Mouse (Mus musculus): ENCODE results near the gene Rapsn.

Gene Rapsn

DNA sequence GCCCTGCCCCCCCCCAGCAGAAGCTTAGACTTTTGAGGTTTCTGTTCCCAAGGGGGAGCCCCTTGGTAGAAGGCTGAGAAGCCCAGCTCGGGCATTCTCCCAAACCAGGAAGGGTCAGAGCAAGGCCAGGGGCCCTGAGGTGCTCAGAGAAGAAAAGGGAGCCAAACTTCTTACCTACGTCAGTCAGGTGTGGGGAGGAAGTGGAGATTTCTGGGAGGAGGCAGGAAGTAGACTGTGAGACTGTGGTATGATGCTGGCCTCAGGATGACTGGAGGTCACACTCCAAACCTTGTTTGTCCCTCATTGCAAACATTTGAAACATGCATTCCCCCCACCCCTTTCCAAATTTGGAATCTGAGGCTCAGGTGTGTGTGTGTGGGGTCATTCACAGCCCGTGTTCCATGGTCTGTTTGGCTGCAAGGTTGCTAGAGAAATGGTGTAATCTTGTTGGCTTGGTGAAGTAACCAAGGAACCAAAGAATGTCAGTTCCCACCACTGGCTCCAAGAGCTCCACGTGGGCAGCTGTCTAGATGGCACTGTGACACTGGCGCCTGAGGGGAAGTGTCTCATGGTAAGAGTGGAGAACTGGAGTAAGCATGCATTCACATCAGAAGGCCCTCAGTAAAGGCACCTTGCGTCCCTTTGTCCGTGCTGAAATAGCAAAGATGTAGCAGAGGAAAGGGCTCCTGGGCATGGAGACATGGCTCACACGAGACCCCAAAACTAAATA lies 45.5 kb downstream of the Rapsn start:
- DNase-seq (ENCODE audit: low spot score in 2 of 2) = no peak

DNA sequence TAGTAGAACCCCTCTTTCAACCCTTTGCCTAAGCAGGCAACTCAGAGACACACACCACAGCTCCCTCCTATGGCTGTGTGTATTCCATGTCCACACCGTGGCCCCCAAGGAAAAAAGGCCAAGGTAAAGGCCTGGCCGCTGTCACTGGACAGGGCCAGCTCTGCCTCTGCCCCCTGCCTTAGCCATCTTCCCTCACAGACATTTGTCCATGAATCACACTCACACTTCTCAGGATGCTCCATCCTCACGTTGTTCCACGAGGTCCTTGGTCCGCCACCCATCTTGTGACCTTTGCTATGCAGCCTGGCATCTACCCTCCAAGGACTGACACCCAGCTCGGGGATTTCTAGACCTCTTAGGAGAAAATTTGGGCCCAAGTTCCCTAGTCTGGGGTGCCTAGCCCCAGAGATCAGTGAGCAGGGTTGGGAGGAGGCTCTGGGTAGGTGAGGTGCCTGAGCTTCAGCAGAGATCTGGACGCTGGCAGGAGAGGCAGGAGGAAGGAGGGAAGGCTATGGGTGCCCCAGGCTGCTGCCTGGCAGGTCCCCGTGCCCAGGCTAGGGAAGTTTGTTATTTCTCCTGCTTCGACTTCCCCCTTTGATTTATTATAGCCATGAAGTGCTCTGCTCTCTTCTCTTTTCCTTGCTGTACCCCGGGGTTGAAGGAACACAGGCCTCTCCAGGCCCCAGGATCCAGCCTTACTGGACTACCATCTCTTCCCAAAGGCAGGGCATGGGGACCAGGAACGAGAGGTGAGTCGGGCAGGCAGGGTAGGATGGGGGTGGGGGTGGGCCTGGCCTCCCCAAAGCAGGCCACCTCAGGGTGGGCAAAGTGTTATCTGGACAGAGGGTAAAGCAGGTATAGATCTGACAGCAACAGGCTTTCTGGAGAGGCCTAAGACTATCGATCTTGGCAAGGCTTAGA lies 46.6 kb downstream of the Rapsn start, which contains the start of gene Spi1:
Gene Spi1 (plus strand): TSS at position 616 of the 921 bp plus-strand sequence.
- DNase-seq (ENCODE audit: low spot score in 2 of 2) = no peak

DNA sequence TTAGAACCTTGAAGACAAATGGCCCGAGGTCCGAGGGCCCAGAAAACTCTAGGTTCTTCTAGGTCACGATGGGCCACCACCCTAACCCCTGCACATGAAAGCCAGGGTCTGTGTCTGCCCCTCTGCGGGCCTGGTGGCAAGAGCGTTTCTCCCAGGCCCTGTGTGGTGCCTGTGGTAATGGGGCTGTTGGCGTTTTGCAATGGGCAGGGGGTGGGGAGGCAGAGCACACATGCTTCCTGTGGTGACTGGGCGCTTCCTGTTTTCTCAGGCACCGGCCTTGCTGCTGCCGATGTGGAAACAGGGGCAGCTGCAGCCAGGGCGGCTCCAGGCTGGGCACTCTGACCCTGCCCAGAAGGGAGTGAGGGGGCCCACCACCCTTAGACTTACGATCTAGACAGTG lies 47.4 kb downstream of the Rapsn start:
- DNase-seq (ENCODE audit: low spot score in 2 of 2) = peak; percentile 68 to 78

DNA sequence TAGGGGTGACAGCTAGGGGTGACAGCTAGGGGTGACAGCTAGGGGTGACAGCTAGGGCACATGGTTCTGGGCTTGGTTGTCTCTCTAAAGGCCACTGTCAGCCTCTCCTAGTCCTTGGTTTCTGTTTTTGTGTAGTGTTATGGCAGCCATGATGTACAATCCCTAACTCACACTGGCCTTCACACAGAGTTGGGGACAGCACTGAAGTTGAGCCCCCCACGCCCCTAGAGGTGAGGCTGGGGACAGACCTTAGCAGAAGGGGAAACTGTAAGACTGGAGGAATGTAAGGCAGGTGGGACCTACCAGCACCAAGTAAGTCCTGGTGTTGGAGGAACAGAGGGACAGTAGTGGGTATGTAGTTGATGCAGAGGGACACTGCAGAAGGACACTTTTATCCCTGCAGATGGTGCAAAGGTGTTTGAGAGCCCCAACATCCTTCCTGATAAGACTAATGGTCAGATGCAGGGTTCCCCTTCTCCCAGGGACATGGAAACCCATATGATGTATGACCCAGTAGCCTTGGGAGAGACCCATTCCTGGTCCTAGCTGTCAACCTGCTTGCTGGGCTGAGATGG lies 48.0 kb downstream of the Rapsn start:
- no peak for DNase-seq (ENCODE audit: low spot score in 2 of 2)

DNA sequence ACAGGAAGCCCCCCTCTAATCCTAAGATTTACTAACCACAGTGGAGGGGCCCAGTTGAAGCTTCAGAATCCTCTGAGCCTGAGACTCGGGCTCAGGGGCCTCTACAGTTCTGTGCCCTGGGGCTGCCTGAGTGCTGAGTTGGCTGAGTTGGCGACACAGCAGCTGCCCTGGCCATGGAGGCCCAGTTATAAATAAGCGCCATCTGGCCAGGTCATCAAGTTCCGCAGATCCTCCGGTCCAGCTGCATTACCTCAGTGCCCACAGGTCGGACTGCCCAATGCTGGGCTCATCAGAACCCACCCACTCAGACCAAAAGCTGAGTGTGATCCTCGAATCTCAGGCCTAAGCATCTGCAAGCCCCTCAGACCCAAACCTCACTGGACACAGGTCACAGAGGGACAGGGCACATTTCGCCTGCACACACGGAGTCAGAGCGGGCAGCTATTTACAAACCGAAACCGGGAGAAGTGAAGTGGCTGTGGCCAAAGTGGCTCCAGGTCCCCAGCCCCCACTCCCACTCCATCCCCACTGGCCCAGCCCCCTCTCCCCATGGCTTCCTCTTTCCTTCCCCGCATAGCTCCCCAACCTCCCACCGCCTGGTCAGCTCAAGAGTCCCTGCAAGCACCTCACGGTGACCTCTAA lies 48.9 kb downstream of the Rapsn start:
- peak; percentile 43 to 58 for DNase-seq (ENCODE audit: low spot score in 2 of 2)

DNA sequence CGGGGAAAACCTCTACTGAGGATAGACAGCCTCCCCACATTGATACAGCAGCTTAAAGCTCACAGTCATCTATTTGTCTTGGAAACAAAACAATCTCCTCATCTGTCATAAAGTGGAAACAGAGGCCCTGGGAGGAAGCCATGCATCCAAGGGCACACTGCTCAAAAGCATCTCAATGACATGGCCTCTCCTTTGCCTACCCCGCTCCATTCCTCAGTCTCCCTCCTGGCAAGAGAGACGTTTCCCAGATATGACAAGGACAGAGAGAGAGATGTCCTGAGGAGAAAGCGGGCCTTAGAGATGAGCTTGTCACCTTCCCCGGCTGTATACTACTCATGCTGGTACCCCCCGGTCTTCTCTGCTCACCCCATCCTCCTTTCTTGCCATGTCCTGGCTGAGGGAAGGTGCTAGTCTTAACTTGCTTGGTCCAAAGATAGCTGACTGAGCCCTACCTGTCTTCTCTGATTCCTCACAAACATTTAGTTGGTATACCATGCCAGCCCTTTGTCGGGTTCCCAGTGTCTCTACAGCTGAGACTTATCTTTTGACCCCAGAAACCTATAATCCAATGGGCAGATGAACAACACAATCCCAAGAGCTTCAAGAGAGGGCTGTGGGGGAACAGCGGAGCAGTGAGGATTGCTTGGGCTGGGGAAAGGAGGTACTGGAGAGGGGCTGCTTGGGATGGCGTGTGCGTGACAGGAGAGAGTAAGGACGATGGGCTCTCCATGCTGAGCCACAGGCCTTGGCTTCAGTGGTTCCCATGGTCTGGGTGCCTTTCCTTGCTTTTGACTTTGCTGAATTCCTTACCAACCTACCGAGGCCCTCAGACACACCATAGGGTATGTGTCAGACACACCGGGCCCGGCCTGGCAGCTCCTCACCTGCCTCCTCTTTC lies 50.3 kb downstream of the Rapsn start:
- DNase-seq (ENCODE audit: low spot score in 2 of 2) = no peak

DNA sequence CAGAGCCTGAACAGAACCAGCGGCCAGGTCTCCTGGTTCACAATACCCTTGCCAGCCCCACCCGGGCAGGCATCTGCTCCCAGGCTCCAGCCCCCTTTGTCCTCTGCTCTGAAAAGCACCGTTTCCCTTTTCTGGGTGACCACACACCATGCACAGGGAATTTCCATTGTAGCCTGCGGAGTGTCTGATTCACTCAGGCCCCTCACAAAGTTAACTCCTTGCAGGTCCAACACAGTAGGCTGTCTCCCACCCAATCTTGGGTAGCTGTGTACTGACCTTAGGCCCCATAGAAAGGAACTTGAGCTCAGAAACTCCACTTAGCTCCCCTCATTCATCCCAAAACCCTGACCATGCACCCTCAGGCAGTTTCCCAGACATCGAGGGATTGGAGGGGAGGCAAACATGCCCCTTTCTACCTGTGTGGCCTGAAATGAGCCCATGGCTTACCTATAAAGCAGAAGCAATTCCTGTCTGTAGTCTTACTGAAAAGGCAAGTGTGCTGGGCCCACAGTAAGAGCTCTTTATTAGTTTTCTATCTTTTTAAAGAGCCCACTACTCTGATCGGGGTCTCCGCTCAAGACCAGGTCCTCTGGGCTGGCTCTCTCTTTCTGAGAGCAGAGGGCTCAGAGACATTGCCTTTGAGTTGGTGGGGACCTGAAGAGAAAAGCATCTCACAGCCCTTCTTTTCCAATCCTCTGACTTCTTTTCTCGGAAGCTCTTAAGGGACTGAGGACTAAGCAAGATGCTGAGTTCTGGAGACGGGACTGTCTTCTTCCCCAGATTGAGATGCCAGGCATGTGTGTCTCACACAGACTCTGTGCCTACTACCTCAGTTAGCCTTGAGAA lies 51.2 kb downstream of the Rapsn start:
- DNase-seq (ENCODE audit: low spot score in 2 of 2) = no peak

DNA sequence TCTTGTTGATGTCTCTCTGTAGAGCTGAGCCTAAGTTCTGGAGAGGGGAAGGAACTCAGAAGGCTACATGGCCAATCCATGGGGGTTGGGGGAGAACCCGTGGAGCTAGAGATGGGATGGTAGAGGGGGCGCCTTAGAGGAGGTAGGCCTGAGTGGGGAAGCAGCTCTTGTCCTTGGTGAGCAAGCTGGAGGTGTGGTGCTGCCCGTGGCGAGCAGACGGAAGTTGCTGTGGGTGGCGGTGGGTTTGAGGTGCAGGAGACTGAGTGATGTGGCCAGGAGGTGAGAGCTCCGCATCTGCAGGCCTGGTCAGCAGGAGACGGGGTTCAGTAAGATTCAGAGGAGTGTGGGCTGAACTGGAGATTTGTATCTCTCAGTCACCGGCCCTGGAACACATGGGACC lies 52.0 kb downstream of the Rapsn start:
- DNase-seq (ENCODE audit: low spot score in 2 of 2) = no peak

DNA sequence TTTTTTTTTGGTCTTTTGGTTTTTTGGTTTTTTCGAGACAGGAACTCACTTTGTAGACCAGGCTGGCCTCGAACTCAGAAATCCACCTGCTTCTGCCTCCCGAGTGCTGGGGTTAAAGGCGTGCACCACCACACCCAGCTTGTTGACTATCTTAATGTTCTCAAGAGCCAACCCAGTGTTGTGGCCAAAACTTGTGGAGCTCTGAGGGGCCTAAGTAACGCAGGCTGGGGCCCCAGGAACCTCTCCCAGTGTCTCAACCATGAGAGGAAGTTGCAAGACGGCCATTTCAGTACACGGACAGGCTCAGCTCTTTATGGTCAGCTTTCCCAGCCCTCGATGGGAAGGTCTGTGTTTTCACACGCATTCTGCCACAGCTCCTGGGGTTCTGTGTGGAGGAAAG lies 53.6 kb downstream of the Rapsn start:
- DNase-seq (ENCODE audit: low spot score in 2 of 2) = no peak

DNA sequence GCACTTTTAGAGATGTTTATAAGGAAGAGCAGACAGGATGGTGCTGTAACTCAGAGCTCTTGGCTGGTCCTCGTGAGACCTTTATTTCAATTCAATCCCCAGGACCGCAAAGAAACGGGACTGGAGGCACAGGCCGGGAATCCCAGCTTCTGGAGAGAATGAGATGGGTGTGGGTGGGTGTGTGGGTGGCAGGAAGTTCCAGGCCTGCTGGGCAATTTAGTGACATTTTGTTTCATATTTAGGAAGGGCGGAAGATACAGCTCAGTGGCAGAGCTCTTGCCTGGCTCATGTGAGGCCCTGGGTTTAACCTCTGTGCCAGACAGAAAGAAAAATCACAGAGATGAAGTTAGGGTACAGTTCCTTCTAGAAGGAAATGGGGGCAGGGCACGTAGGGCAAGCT lies 54.8 kb downstream of the Rapsn start:
- DNase-seq (ENCODE audit: low spot score in 2 of 2) = no peak

DNA sequence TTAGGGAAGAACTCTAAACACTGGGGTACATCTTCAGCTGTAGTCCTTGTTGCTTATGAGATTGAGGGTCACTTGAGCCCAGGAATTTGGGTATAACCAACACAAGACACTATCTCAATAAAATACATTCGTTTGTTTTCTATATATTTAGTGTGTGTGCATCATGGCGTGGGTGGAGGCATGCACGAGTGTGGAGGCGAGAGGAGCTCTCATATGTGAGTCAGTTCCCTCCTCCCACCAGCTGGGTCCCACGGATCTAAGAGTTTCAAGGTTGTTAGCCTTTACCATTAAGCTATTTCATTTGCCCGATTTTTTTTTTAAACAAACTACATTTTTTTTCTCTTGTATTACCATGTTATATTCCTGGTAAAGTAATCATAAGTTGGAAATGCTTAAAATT lies 55.4 kb downstream of the Rapsn start:
- no peak for DNase-seq (ENCODE audit: low spot score in 2 of 2)

Data from heart, adult 9 months (tissue).